Mouse (Mus musculus): ENCODE data around the gene Rad9b.

Gene Rad9b

GRCm38 (mm10) chr5:122353807-122354491 lies at the start of gene Rad9b, which contains the start of gene Vps29:
Gene Rad9b, minus strand, starts transcription at chr5:122354233.
Gene Vps29, plus strand, starts transcription at chr5:122354369.
- DNase-seq (ENCODE audit: extremely low spot score, low read depth, low spot score), result peak; percentile 99

GRCm38 (mm10) chr5:122403362-122403761 lies 49.3 kb upstream of the Rad9b start:
- no peak for DNase-seq (ENCODE audit: extremely low spot score, low read depth, low spot score)

GRCm38 (mm10) chr5:122402772-122403171 lies 48.7 kb upstream of the Rad9b start:
- no peak for DNase-seq (ENCODE audit: extremely low spot score, low read depth, low spot score)

- DNase-seq (ENCODE audit: extremely low spot score, low read depth, low spot score), result no peak
Observed at GRCm38 (mm10) chr5:122402160-122402559, 48.1 kb upstream of the Rad9b start.

GRCm38 (mm10) chr5:122401303-122401640 lies 47.2 kb upstream of the Rad9b start:
- DNase-seq (ENCODE audit: extremely low spot score, low read depth, low spot score), result no peak

GRCm38 (mm10) chr5:122400628-122401302 lies 46.7 kb upstream of the Rad9b start:
- no peak for DNase-seq (ENCODE audit: extremely low spot score, low read depth, low spot score)

GRCm38 (mm10) chr5:122399871-122400270 lies 45.8 kb upstream of the Rad9b start:
- DNase-seq (ENCODE audit: extremely low spot score, low read depth, low spot score), result no peak

- no peak for DNase-seq (ENCODE audit: extremely low spot score, low read depth, low spot score)
Observed at GRCm38 (mm10) chr5:122397495-122397894, 43.5 kb upstream of the Rad9b start.

GRCm38 (mm10) chr5:122396791-122397190 lies 42.8 kb upstream of the Rad9b start:
- no peak for DNase-seq (ENCODE audit: extremely low spot score, low read depth, low spot score)

GRCm38 (mm10) chr5:122393887-122394286 lies 39.9 kb upstream of the Rad9b start:
- DNase-seq (ENCODE audit: extremely low spot score, low read depth, low spot score), result no peak

GRCm38 (mm10) chr5:122392227-122393004 lies 38.4 kb upstream of the Rad9b start:
- no peak for DNase-seq (ENCODE audit: extremely low spot score, low read depth, low spot score)

GRCm38 (mm10) chr5:122391786-122392180 lies 37.8 kb upstream of the Rad9b start, which contains the start of gene Arpc3:
Gene Arpc3, plus strand, starts transcription at chr5:122391878.
- DNase-seq (ENCODE audit: extremely low spot score, low read depth, low spot score), result peak; percentile 78

- DNase-seq (ENCODE audit: extremely low spot score, low read depth, low spot score), result no peak
Observed at GRCm38 (mm10) chr5:122391178-122391785, 37.2 kb upstream of the Rad9b start.

- DNase-seq (ENCODE audit: extremely low spot score, low read depth, low spot score), result no peak
Observed at GRCm38 (mm10) chr5:122390671-122391070, 36.6 kb upstream of the Rad9b start.

GRCm38 (mm10) chr5:122390006-122390405 lies 36.0 kb upstream of the Rad9b start:
- DNase-seq (ENCODE audit: extremely low spot score, low read depth, low spot score), result no peak

GRCm38 (mm10) chr5:122379374-122380155 lies 25.5 kb upstream of the Rad9b start:
- no peak for DNase-seq (ENCODE audit: extremely low spot score, low read depth, low spot score)

GRCm38 (mm10) chr5:122378171-122378570 lies 24.1 kb upstream of the Rad9b start:
- no peak for DNase-seq (ENCODE audit: extremely low spot score, low read depth, low spot score)

- no peak for DNase-seq (ENCODE audit: extremely low spot score, low read depth, low spot score)
Observed at GRCm38 (mm10) chr5:122377101-122377833, 23.2 kb upstream of the Rad9b start.

GRCm38 (mm10) chr5:122372878-122373277 lies 18.8 kb upstream of the Rad9b start:
- DNase-seq (ENCODE audit: extremely low spot score, low read depth, low spot score), result no peak
